Mouse (Mus musculus): ENCODE data around the gene Slc3a2.

DNA sequence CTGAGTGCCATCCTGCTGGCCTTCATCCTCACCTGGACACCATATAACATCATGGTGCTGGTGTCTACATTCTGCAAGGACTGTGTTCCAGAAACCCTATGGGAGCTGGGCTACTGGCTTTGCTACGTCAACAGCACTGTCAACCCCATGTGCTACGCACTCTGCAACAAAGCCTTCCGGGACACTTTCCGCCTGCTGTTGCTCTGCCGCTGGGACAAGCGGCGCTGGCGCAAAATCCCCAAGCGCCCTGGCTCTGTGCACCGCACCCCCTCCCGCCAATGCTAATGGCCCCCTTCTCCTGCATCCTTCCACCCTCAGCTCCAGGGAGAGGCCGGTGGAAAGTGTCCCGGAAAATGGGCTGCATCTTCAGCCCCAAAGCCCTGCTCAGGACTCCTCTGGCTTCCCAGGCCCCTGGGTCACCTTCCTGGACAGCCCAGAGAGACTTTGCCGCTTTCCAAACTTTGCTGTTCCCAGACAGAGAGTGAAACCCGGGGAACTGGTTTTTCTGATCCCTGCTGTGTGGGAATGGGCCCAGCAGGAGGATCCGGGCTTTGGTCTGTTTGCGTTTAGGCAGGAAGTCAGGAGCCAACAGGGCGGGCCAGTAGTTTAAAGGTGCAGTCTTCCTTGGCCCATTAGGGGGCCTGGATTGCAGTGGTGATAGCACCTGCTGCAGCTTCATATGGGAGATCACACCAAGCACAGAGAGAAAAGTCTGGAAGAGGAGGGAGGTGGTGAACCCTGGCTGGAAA lies 44.0 kb downstream of the Slc3a2 start:
- TF ChIP-seq POLR2A (IDR thresholded peaks at IDR 0.05; ENCODE audit: borderline replicate concordance, extremely low read depth, low read depth, low read length) = no peak
- TF ChIP-seq CTCF (IDR thresholded peaks at IDR 0.05; ENCODE audit: insufficient read depth, low read length) = no peak
